Mouse (Mus musculus): ENCODE measurements at regions not wholly inside any gene's neighbourhood (a gene's known extent, or its start where the extent isn't known, plus 50 kb on each side); places are given as distances from the start of the nearest gene placed in this dataset.
"Not testable (repeated sequence)": the region's sequence is repeated elsewhere in the genome, so short reads cannot be mapped to it uniquely, and the experiment has no call there.

DNA sequence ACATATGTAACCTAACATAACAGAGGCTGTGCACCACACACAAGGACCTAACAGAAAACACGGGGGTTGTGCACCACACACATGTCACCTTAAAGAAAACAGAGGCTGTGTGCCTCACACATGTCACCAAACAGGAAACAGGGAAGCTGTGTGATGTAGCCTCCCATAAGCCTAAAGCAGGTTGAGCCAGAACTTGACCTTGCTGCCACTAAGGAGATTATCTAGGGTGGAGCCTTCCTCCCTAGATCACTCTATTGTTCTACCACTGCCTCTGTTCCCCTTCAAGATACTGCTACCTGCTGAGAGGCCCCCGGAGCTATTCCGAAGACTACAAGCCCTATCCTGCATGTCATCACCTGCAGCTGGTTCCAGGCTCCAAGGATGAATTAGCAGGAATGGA, 100.1 kb upstream of the Thrb start:
- not testable (repeated sequence) for H3K9ac ChIP-seq; ATAC-seq (replicated peaks; ENCODE audit: insufficient number of reproducible peaks, insufficient read depth, low FRiP score, low read depth); H3K27ac ChIP-seq; H3K4me1 ChIP-seq (replicated peaks); H3K9me3 ChIP-seq (replicated peaks); H3K4me3 ChIP-seq; H3K36me3 ChIP-seq; H3K4me2 ChIP-seq; H3K27me3 ChIP-seq
- WGBS, result 39% methylated on average over 3 of the region's 3 CpGs

DNA sequence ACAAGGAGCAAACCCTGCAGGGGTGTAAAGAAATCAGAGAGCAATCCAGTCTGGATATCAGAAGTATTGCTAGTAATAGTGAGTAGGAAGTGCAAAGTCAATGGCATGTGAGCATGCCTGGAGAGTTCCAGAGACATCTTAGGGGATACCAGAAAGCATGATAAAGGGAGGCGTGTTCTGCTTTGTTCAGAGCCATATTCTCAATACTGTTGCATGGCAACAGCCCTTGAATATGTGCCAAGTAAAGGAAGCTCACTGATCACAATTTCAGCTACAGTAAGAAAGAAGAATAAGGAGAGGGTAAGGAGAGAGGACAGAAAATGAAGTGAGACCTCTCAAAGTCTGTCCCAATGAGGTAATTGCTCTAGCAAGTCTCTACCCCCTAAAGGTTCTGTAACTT, 92.1 kb upstream of the Thrb start:
- 41% methylated on average over 1 of the region's 1 CpGs for WGBS

DNA sequence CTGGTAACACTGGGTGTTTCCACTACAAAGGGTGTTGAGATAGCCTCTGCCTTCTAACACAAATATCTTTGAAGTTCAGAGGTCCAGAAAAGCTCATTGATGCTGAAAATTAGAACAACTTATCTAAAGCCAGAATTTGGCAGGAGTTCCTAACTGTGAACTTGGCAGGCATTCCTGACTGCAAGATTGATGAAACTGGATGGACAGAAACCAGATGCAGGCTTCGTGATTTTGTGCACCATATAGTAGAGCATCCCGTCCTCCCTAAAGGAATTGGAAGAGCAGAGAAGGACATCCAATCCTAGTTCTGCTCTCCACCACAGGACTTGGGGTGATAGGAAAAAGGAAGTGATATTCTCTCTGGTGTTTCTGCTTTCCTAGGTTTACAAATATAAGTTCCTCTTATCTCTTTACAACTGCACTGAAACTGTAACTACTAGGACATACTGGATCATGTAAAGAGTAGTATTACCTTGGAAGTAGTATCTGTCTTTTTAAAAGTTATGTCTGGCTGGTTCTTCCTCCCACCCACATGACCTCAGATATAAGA, 90.9 kb upstream of the Thrb start:
- no peak overlapping the region for H3K4me2 ChIP-seq
- WGBS, result 33% methylated on average over 2 of the region's 2 CpGs
- H3K27me3 ChIP-seq, result no peaks in the 10 kb centered on the region
- no peaks in the 10 kb centered on the region for H3K36me3 ChIP-seq
- H3K27ac ChIP-seq, result no peak overlapping the region
- H3K9me3 ChIP-seq (replicated peaks), result no peaks in the 10 kb centered on the region
- ATAC-seq (replicated peaks; ENCODE audit: insufficient number of reproducible peaks, insufficient read depth, low FRiP score, low read depth), result no peak
- no peak overlapping the region for H3K9ac ChIP-seq
- no peaks in the 10 kb centered on the region for H3K4me1 ChIP-seq (replicated peaks)
- H3K4me3 ChIP-seq, result no peak overlapping the region

More for the DNA sequence above, 92.1 kb upstream of the Thrb start:
- H3K9me3 ChIP-seq (replicated peaks), result no peaks in the 10 kb centered on the region
- H3K27ac ChIP-seq, result no peak overlapping the region
- no peak overlapping the region for H3K4me3 ChIP-seq
- no peak overlapping the region for H3K9ac ChIP-seq
- no peak for ATAC-seq (replicated peaks; ENCODE audit: insufficient number of reproducible peaks, insufficient read depth, low FRiP score, low read depth)
- no peaks in the 10 kb centered on the region for H3K36me3 ChIP-seq
- H3K4me2 ChIP-seq, result no peak overlapping the region
- no peaks in the 10 kb centered on the region for H3K4me1 ChIP-seq (replicated peaks)
- H3K27me3 ChIP-seq, result no peaks in the 10 kb centered on the region; the same call in 1 of the 2 replicates

DNA sequence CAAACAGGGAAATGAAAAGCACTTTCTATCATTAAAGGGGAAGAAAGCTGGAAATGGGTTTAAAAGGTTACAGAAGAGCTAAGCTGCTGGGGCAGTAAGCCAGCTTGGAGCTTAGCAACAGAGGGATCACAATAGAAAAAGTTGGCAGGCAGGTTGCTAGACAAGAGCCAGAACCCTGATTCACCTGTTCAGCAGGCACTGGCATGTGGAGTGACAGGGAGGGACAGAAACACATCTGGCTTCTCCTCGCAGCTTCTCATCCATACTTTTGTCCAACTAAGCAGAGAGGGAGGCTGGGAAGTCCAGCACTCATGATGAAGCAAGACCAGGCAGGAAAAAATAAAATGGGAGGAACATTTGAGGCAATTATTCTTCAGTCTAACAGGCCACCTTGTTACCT, 81.3 kb upstream of the Thrb start:
- ATAC-seq (replicated peaks; ENCODE audit: insufficient number of reproducible peaks, insufficient read depth, low FRiP score, low read depth), result no peak
- H3K4me2 ChIP-seq, result no peak overlapping the region
- H3K27me3 ChIP-seq, result no peaks in the 10 kb centered on the region
- H3K27ac ChIP-seq, result no peak overlapping the region
- WGBS, result 50% methylated on average over 1 of the region's 1 CpGs
- no peaks in the 10 kb centered on the region for H3K9me3 ChIP-seq (replicated peaks)
- H3K36me3 ChIP-seq, result no peaks in the 10 kb centered on the region
- no peak overlapping the region for H3K9ac ChIP-seq
- no peak overlapping the region for H3K4me3 ChIP-seq
- H3K4me1 ChIP-seq (replicated peaks), result no peaks in the 10 kb centered on the region

DNA sequence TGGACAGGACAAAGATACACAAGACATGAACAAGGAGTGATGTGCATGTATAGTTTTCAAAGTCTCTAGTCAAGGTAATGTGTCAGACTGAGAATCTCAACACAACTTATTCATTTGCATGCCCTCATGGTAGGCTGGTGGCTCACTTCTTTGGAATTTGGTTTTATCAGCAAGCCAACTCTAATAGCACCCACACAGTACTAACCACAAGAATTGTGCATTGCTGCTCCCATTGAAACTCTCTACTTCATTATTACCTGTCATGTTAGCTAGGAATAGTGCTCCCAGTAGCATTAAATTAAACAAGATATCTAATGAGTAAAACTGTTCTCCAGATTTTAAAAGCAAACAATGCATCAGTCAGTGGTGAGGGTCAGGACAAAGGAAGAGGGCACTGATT, 70.5 kb upstream of the Thrb start:
- Histone ChIP-seq H3K9me3 (replicated peaks) (no peaks in the 10 kb centered on the region), H3K4me2 (no peak overlapping the region), H3K4me1 (replicated peaks) (no peaks in the 10 kb centered on the region), H3K36me3 (no peaks in the 10 kb centered on the region), H3K27me3 (no peaks in the 10 kb centered on the region), H3K4me3 (no peak overlapping the region), H3K27ac (no peak overlapping the region), H3K9ac (no peak overlapping the region)
- ATAC-seq (replicated peaks; ENCODE audit: insufficient number of reproducible peaks, insufficient read depth, low FRiP score, low read depth), result no peak

DNA sequence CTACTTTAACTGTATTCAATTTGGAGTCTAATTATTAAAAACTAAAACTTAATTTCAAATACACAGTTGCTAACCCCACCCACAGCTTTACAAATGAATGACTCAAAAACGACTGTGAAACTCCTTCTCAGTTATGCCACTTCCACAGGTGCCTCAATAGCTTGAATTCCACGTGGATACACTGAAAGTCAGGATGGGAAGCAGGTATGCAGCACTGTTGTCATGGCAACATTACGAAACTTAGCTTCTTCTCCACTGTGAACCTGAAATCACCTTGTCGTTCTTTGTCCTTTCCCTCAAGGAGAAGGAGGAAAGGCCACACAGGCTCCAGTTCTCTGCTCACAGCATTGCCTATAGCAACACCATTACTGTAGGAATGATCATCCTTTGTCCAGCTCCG, 60.5 kb upstream of the Thrb start:
- Histone ChIP-seq H3K27me3 (no peaks in the 10 kb centered on the region), H3K9me3 (replicated peaks) (no peaks in the 10 kb centered on the region)
- ATAC-seq (replicated peaks; ENCODE audit: insufficient number of reproducible peaks, insufficient read depth, low FRiP score, low read depth), result no peak

DNA sequence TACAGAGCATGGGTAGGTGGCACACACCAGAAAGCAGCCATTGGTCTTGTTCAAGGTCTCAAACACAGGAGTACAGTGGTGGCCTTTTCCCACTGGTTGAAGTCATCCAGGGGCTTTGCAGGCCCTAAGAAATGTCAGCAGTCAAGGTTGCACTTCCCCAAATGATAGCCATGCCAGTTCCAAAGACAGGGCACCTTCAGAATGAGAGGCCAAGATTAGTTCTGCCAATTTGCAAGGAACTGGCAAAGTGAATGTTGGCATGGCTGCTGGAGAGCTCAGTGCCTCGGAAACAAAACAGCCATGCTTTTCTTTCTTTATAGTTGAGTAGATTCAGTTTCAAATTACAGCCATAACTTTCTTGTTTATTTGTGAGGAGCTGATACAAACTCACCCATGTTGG, 57.7 kb upstream of the Thrb start:
- WGBS, result 71% methylated on average over 1 of the region's 1 CpGs
- ATAC-seq (replicated peaks; ENCODE audit: insufficient number of reproducible peaks, insufficient read depth, low FRiP score, low read depth), result no peak

More for the DNA sequence above, 60.5 kb upstream of the Thrb start:
- Histone ChIP-seq H3K27ac (no peak overlapping the region), H3K4me2 (no peak overlapping the region), H3K4me1 (replicated peaks) (no peaks in the 10 kb centered on the region), H3K36me3 (no peaks in the 10 kb centered on the region), H3K4me3 (no peak overlapping the region), H3K9ac (no peak overlapping the region)
- 66% methylated on average over 5 of the region's 5 CpGs for WGBS

DNA sequence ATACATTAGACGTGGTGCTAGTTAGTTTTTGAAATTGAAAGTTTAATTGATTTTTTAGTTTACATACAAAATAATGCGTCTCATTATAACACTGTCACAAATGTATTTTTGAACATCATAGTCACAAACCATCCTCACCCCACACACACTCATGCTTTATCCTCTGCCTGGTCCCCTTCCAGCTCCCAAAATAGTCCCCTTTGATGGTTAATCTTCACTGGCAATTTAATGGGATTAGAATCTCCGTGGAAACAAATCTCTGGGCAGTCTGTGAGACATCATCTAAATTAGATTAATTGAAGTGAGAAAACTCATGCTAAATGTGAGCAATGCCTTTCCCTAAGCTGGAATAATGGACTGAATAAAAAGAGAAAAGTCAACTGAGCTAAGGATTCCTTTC, 54.0 kb upstream of the Thrb start:
- no peak for ATAC-seq (replicated peaks; ENCODE audit: insufficient number of reproducible peaks, insufficient read depth, low FRiP score, low read depth)
- Histone ChIP-seq H3K27me3 (no peaks in the 10 kb centered on the region), H3K36me3 (no peaks in the 10 kb centered on the region), H3K9me3 (replicated peaks) (no peaks in the 10 kb centered on the region), H3K27ac (no peak overlapping the region), H3K4me2 (no peak overlapping the region), H3K9ac (no peak overlapping the region), H3K4me1 (replicated peaks) (no peaks in the 10 kb centered on the region), H3K4me3 (no peak overlapping the region)
- 52% methylated on average over 3 of the region's 3 CpGs for WGBS

More for the DNA sequence above, 57.7 kb upstream of the Thrb start:
- no peaks in the 10 kb centered on the region for H3K27me3 ChIP-seq
- H3K9ac ChIP-seq, result no peak overlapping the region
- H3K4me2 ChIP-seq, result no peak overlapping the region
- H3K4me3 ChIP-seq, result no peak overlapping the region
- no peak overlapping the region for H3K27ac ChIP-seq
- no peaks in the 10 kb centered on the region for H3K36me3 ChIP-seq
- no peaks in the 10 kb centered on the region for H3K4me1 ChIP-seq (replicated peaks)
- H3K9me3 ChIP-seq (replicated peaks), result no peaks in the 10 kb centered on the region

DNA sequence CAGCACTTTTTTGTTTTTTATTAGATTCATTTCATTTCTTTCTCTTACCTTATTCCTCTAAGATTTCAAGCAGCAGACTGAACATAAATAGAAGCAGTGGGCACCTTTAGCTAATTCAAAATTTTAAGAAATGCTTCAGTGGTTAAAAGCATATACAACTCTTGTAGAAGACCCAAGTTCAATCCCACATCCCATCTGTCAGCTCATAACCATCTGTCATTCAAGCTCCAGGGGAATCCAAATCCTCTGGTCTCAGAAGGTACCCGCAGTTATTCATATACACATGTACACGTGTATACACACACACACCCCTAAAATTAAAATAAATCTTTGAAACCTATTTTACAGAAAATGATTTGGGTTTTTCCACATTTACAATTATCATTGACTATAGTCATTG, 52.9 kb upstream of the Thrb start:
- Histone ChIP-seq H3K4me3 (no peak overlapping the region), H3K9ac (no peak overlapping the region), H3K9me3 (replicated peaks) (no peaks in the 10 kb centered on the region), H3K4me2 (no peak overlapping the region), H3K27me3 (no peaks in the 10 kb centered on the region), H3K36me3 (no peaks in the 10 kb centered on the region), H3K4me1 (replicated peaks) (no peaks in the 10 kb centered on the region), H3K27ac (no peak overlapping the region)
- no peak for ATAC-seq (replicated peaks; ENCODE audit: insufficient number of reproducible peaks, insufficient read depth, low FRiP score, low read depth)
- WGBS, result 66% methylated on average over 2 of the region's 2 CpGs
